Mouse (Mus musculus) thymus, postnatal 14 days (tissue): ENCODE measurements at regions not wholly inside any gene's neighbourhood (a gene's known extent, or its start where the extent isn't known, plus 50 kb on each side); places are given as distances from the start of the nearest gene placed in this dataset.
"Not testable (repeated sequence)": the region's sequence is repeated elsewhere in the genome, so short reads cannot be mapped to it uniquely, and the experiment has no call there.

Experiments
- DNase-seq: peaks from one replicate; pipeline ENCODE4 v3.0.0; 2021

GRCm38 (mm10) chr4:3497392-3497791 lies 312.2 kb upstream of the Vmn1r3 start:
- DNase-seq = not testable (repeated sequence)

DNA sequence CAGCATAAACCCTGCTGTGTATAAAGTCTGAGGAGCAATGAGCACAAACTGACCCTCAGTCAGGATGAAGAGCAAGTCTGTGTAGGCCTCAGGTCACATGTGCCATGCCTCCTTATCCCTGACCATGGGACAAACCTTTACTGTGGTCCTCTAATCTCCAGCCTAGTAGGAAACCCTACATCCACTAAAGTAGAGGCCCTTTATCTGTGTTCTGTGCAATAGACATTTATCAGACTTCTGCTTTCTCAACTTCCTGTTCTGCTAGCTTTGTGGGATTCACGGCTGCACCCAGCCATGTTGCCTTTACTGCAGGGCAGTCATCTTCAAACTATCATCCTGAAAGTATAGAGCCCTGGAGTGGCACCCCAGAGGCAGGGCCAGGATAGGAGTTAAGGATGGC lies 310.8 kb upstream of the Vmn1r3 start:
- not testable (repeated sequence) for DNase-seq

GRCm38 (mm10) chr4:3494123-3494681 lies 309.0 kb upstream of the Vmn1r3 start:
- not testable (repeated sequence) for DNase-seq

DNA sequence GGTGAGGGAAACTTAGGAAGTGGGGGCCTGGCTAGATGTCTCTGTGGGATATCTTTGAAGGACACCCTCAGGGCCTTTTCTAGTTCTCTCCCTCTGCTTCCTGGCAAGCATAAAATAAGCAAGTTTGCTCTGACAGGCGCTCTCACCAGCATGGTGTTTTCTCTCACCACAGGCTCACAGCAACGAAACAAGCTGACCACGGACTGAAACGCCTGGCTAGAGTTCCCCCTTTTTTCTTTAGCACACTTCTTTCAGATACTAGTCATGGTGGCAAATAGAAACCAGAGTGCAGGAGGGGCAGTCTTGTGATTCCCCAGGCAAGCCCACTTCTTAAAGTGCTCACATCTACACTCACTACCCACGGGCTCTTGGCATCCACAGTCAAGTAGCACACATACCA lies 305.7 kb upstream of the Vmn1r3 start:
- not testable (repeated sequence) for DNase-seq

GRCm38 (mm10) chr4:3482092-3482491 lies 296.9 kb upstream of the Vmn1r3 start:
- no peak for DNase-seq

DNA sequence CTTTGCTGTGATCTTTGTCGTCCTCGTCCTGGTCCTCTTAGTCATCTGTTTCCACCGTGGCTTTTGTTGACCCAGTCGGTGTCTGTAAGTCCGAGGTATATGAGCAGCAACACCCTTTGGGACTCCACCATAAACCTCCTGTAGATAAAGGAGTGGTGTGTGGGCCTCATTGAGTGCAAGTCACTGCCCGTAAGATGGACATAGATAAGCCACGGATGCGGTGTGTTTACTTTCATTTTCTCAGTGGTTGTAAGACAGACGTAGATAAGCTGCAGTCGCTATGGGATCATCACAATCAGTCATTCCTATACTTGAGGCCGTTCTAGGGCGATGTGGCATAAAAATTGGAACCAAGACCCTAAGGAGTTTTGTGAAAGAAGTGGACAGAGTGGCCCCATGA lies 271.6 kb upstream of the Vmn1r3 start:
- DNase-seq = no peak

DNA sequence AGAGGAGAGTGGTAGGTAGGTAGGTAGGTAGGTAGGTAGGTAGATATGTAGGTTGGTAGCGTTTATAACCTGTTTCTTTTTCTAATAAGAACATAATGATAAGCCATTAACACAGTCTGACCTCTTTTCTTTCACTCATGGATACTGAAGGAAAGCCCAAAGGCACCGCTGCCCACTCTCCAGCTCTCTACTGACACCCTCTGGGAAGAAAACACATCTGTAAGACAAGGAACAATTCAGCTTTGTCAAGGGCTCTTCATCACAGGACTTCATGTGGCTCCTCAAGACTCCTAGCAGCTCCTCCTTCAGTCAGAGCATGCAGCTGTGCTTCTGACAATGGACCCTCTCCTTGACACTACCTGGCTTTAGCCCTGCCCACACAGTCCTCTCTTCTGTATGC lies 252.2 kb upstream of the Vmn1r3 start:
- DNase-seq = not testable (repeated sequence)

DNA sequence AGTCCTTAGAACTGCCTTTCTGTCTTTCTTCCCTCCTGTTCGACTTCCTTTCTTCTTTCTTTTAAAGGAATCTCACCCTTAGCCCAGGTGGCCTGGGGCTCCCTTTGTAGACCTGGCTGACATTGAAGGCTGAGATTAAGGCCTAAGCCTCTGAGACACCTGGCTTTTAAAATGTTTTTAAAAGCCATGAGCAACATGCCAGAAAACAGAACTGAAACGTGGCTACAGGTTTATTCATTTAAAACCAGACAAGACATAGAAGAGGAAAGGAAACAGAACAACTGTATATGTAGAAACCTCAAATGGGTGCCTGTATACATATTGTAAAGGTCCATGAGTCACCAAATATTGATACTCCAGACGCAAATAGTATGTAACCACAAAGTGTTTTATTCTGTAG lies 242.8 kb upstream of the Vmn1r3 start:
- DNase-seq = no peak

- peak; percentile 49 for DNase-seq
These were observed 234.9 kb upstream of the Vmn1r3 start for GRCm38 (mm10) chr4:3419920-3420499.

GRCm38 (mm10) chr4:3416670-3417069 lies 231.5 kb upstream of the Vmn1r3 start:
- no peak for DNase-seq

DNA sequence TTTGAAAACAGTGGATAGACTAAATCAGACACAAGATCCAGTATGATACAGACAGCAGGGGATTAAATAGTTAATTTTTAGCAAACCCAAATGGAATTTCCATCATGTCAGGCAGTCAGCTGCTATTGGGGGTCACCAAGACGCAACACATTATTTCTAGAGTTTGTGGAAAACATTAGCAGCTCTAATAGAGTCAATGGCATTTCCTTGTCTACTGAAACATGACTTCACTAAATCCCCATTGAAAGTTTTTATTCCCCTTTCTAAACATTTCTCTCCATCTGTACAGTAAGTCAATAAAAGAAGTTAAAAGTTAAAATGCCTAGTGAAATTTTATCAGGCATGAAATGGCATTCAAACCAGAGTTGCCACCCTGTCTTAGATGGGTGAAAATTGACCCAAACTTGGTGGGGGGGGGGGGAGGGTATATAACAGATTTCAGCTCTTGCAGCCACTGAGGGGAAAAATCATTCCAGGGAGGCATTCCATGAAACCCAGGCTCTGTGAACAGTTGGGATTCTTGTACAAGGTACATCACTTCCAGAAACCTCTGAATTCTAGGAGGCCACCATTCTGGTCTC lies 229.4 kb upstream of the Vmn1r3 start:
- not testable (repeated sequence) for DNase-seq

- DNase-seq = no peak
These were observed 228.6 kb upstream of the Vmn1r3 start for GRCm38 (mm10) chr4:3413493-3414441.

DNA sequence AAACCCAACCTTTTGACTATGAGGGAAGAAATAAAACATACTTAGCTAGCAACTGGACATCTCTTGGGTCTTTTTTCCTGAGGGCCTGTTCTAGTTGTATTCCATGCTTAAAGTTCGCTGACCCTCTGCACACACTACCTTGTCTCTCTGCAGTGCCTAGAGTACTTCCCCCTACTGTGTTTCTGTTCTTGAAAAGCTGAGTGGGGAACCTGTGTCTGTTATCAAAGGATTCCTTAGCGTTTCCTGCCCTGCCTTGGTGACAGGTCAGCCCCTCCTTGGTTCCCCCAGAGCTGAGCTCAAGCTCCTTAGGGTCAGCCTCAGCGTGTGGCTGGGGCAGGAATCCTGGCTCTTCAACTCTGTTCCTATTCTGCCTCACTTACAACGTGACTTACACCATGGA lies 227.2 kb upstream of the Vmn1r3 start:
- DNase-seq = not testable (repeated sequence)

DNA sequence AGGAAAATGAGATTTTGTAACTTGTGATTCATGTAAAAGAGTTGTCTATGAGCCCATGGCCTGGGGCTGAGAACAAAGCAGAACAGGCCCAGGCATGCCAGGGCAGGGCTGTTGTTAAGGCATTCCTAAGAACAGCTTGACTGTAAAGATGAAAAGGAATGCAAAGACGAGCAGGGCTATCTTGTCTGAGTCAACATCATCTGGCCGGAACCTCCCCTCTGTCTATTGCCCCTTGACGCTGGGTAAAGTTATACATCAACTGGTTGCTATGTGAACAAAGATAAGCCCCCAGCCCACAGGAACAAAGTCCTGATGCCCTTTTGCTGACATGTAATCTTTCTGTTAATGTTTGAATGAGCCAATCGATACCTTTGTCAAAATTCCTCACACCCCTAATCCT lies 217.7 kb upstream of the Vmn1r3 start:
- DNase-seq = not testable (repeated sequence)

DNA sequence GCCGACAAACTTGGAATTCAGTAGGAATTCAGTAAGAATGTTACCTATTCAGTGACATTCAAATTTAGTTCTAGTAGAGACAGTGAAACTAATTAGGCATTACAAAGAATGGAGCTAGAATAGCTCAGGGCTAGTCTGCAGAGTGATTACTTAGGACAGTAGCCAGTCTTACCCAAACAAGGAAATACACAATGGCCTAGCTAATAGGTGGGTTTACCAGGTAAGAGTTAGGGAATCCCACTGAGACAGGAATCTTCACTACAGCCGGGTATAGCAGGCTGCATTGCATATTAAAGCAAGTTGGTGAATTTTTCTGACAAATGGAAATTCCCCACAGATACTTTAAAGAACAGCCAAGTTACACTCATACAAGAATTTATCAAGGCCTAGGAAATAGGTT lies 216.6 kb upstream of the Vmn1r3 start:
- not testable (repeated sequence) for DNase-seq

DNA sequence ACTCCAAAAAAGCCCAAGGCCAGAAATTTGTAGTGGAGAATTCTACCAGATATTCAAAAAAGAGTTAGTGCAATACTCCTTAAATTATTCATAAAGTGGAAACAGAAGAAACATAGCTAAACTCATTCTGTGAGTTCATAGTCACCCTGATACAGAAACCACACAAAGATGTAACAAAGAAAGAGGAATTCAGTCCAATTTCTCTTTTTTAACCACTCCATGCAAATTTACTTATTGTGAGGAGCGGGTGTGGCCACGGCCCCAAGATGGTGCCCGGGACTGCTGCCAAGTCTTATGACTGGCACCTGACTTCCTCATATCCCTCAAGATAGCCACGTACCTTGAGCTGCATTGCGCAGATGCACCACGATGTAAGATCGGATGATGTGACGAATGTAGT lies 206.4 kb upstream of the Vmn1r3 start:
- DNase-seq = not testable (repeated sequence)

DNA sequence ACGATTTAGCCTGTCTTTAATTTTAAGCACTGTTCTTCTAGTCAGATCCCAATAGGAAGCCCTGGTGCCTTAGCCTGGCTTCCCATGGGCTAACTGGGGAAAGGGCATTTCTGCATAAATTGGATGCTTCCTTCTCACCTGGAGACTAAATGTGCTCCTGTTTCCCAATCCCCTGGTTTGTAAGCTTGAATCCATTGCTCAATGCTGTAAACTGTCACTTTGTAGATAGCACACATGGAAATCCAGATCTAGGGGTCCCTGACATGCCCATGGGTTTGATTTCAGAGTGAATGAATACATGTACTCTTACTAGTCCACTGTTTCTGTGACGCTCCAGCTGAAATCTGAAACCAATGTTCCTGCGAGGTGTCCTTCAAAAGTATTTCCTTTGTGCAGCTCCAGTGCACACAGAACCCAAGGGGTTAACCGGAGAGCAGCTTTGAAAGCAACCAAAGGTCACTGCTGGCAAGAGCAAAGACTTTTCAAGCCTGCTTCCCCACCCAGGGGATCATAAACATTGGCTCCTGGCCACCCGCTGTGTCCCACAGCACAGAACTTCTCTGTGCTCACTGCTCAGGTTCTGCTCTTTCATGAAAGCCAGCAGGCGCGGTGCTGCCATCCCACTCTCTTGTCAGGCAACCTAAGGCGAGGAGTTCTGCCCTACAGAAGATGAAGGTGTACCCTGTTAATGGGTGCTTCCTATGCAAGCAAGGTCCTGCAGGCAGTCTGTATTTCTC lies 188.0 kb upstream of the Vmn1r3 start:
- not testable (repeated sequence) for DNase-seq

GRCm38 (mm10) chr4:3368021-3368420 lies 182.9 kb upstream of the Vmn1r3 start:
- DNase-seq = not testable (repeated sequence)

GRCm38 (mm10) chr4:3343443-3343842 lies 158.3 kb upstream of the Vmn1r3 start:
- not testable (repeated sequence) for DNase-seq

DNA sequence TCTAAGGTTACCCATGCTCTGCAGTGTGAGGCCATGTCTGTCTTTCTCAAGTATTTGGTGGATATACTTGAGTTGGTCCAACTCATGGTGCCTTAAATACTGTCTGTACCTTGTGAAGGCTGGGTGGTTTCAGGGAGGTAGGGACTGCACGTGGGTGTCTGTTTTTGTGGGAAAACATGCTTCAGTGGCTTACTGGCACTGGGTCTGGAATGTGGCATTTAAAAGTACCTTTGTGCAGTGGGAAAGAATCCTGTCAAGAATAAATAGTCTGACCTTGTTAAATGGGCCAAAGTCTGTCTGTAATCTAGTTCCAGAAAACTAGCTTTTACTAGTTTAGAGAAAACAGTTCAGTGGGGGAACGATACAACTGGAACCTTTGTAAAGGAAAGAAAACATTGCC lies 157.5 kb upstream of the Vmn1r3 start:
- DNase-seq = not testable (repeated sequence)

DNA sequence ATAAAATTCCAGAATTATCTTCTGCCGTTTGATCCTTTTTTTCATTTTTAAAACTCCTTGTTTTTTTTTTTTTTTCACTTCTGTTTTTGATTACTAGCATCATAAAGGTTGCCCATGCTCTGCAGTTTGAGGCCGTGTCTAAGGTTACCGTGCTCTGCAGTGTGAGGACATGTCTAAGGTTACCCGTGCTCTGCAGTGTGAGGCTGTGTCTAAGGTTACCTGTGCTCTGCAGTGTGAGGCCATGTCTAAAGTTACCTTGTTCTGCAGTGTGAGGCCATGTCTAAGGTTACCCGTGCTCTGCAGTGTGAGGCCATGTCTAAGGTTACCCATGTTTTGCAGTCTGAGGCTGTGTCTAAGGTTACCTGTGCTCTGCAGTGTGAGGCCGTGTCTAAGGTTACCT lies 157.0 kb upstream of the Vmn1r3 start:
- DNase-seq = not testable (repeated sequence)
